Mouse (Mus musculus): Measurements from ENCODE around the gene C130026I21Rik.
"Not testable (repeated sequence)": the region's sequence is repeated elsewhere in the genome, so short reads cannot be mapped to it uniquely, and the experiment has no call there.

C130026I21Rik gene

GRCm38 (mm10) chr1:85121841-85122240, 148.5 kb downstream of the C130026I21Rik start:
- not testable (repeated sequence) for DNase-seq (ENCODE audit: low spot score)

- DNase-seq (ENCODE audit: low spot score), result not testable (repeated sequence)
Measured at GRCm38 (mm10) chr1:85118341-85118740, 152.0 kb downstream of the C130026I21Rik start.

- DNase-seq (ENCODE audit: low spot score), result not testable (repeated sequence)
Measured at GRCm38 (mm10) chr1:85117537-85117936, 152.8 kb downstream of the C130026I21Rik start.

GRCm38 (mm10) chr1:85114666-85115402, 155.5 kb downstream of the C130026I21Rik start:
- DNase-seq (ENCODE audit: low spot score), result not testable (repeated sequence)

DNA sequence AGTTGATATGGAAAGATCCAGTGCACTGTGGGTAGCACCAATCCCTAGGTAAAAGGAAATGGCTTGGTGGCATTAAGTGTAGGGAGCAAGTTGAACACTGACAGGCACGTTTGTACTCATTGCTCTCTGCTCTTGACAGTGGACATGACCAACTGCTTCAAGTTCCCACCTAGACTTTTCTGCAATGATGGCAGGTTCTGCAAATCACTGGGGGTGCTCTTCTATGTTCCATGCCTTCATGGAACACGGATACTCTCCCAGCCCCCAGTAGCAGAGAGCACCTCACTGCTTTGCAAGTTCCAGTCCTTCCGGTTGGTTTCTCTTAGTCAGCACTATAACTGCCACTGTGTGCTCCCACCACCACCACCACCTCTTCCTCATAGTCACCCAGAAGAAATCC, 156.3 kb downstream of the C130026I21Rik start:
- DNase-seq (ENCODE audit: low spot score), result not testable (repeated sequence)

GRCm38 (mm10) chr1:85112889-85113288, 157.5 kb downstream of the C130026I21Rik start:
- DNase-seq (ENCODE audit: low spot score), result not testable (repeated sequence)

GRCm38 (mm10) chr1:85112266-85112665, 158.1 kb downstream of the C130026I21Rik start:
- not testable (repeated sequence) for DNase-seq (ENCODE audit: low spot score)

- DNase-seq (ENCODE audit: low spot score), result not testable (repeated sequence)
Measured at GRCm38 (mm10) chr1:85111572-85111971, 158.8 kb downstream of the C130026I21Rik start.

DNA sequence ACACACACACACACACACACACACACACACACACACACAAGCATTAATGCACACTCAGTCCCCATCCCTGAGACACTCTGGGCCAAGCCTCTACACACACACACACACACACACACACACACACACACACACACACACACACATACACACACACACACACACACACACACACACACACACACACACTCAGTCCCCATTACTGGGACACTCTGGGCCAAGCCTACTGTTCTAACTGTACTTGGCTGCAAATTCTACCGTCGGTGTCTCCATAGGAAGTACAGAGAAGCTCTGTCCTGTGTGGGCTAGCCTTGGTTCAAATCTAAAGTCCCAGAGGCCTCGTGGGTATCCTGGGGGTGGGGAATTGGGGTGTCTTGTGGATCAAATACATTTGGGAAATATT, 159.5 kb downstream of the C130026I21Rik start:
- not testable (repeated sequence) for DNase-seq (ENCODE audit: low spot score)

DNA sequence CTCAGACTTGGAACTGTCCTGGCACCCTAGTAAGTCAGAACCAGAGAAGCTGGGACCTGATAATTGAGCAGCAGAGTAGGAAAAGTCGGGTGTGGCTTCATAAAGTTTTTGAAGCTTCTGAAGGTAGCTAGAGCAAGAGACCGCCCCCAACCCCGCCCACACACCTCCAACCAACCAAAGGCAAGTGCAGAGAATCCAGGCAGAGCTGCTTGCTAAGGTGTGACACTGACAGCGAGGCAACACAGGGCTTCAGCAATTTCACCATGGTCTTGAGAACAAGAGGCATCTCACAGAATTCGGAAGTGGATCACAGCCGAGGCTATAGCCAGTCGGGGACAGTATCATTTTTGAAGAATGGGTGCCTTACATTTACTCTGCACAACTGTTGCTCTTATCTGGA, 160.6 kb downstream of the C130026I21Rik start, which contains the start of gene A530032D15Rik:
TSS of gene A530032D15Rik (minus strand) at position 101 of the 400 bp plus-strand sequence.
- DNase-seq (ENCODE audit: low spot score), result not testable (repeated sequence)

DNA sequence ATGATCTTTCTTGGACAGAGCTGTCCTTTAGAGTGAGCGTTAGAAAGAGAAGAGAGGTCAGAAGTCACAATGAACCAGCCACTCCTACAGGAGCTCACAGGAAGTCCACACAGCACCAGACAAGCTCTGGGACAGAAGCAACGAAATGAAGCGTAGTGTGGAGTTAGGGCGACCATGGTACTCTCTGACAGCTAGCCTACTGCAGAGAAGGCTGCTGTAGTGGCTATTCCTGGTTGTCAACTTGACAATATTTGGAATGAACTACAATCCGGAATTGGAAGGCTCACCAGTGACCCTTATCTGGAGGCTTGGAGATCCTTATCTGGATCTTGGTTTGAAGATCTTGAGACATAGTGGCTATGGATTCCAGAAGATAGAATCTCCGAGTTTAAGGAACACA, 164.4 kb downstream of the C130026I21Rik start:
- DNase-seq (ENCODE audit: low spot score), result not testable (repeated sequence)

- DNase-seq (ENCODE audit: low spot score), result peak; percentile 15
Measured at GRCm38 (mm10) chr1:85105336-85105735, 165.0 kb downstream of the C130026I21Rik start.

- DNase-seq (ENCODE audit: low spot score), result not testable (repeated sequence)
Measured at GRCm38 (mm10) chr1:85101754-85102153, 168.6 kb downstream of the C130026I21Rik start.

- not testable (repeated sequence) for DNase-seq (ENCODE audit: low spot score)
Measured at GRCm38 (mm10) chr1:85099864-85100263, 170.5 kb downstream of the C130026I21Rik start, which contains the start of gene Gm10553. TSS of gene Gm10553 (plus strand) at chr1:85100164.

DNA sequence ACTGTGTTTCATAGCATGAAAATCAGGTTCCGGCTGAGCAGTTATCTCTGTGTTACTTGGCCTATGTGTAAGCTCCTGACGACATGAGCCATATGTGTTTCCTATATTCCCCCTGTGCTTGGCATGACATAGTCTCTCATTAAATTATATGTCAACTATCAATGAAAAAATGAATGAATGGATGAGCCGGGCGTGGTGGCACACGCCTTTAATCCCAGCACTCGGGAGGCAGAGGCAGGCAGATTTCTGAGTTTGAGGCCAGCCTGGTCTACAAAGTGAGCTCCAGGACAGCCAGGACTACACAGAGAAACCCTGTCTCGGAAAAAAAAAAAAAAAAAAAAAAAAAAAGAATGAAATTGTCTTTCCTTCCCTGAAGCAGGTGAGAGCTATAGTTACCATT, 171.3 kb downstream of the C130026I21Rik start:
- DNase-seq (ENCODE audit: low spot score), result not testable (repeated sequence)

DNA sequence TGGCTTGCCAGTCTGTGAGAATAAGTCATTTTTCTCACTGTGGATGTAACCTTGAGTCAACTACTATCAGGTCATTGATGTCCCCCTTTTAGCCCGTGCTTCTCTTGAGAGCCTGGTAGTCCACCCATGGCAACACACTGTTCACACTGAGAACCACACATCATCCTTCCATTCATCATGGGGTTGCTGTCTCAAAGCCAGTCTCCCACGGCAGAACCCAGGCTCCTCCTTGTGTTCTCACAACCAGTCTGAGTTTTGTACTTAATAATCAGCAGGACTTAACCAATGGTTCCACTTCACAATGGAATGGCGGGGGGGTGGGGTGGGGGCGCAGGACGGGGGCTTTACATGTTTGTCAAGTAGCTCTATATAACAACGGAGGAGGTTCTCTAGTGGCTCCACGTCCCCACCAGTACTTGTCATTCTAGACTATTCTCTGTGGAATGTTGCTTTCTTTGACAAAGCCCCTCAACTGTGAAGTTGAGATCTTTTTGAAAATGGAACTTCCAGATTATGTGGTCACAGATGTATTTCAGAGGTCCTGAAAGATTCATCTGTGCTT, 177.3 kb downstream of the C130026I21Rik start:
- DNase-seq (ENCODE audit: low spot score), result not testable (repeated sequence)

- DNase-seq (ENCODE audit: low spot score), result not testable (repeated sequence)
Measured at GRCm38 (mm10) chr1:85092169-85092568, 178.2 kb downstream of the C130026I21Rik start.

DNA sequence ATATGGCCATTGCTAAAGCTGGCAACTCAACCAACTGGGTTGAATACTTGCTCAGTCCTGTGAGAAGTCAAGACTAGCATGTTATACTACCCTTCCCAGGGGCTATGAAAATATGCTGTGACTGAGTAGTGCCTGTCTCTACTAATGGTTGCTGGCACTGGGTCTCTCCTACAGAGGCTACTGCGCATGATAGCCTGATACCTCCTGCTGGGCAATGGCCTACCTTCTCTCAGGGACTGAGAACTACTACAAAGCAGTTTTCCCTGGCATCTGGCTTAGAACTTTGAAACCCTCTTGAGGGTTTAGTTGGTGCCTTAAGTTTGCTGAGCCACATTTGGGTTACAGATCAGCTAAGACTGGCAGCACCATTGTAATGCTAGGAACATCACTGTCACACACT, 184.2 kb downstream of the C130026I21Rik start:
- not testable (repeated sequence) for DNase-seq (ENCODE audit: low spot score)

DNA sequence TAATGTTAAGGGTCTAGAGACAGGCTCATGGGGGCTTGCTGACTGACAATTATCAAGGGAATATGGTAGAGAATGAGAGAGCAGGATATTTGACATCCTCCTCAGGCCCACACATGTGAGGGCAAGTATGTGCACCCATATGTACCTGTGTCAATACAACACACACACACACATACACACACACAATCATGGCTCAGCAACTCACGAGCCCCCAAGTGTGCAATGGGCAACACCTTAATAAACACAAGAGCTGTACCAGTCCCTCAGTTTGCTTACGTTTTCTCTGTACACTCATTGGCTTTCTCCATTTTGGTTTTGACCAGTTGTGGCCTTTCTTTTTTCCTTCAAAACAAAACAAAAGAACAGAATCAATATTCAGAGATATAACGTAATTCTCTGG, 185.6 kb downstream of the C130026I21Rik start:
- DNase-seq (ENCODE audit: low spot score), result not testable (repeated sequence)

GRCm38 (mm10) chr1:85073099-85073498, 197.3 kb downstream of the C130026I21Rik start:
- not testable (repeated sequence) for DNase-seq (ENCODE audit: low spot score)

- DNase-seq (ENCODE audit: low spot score), result not testable (repeated sequence)
Measured at GRCm38 (mm10) chr1:85071690-85072089, 198.7 kb downstream of the C130026I21Rik start.

GRCm38 (mm10) chr1:85035801-85036200, 234.6 kb downstream of the C130026I21Rik start:
- not testable (repeated sequence) for DNase-seq (ENCODE audit: low spot score)

- DNase-seq (ENCODE audit: low spot score), result not testable (repeated sequence)
Measured at GRCm38 (mm10) chr1:85034394-85034793, 236.0 kb downstream of the C130026I21Rik start.
